Mouse (Mus musculus): ENCODE results near the gene Rab1b.

DNA sequence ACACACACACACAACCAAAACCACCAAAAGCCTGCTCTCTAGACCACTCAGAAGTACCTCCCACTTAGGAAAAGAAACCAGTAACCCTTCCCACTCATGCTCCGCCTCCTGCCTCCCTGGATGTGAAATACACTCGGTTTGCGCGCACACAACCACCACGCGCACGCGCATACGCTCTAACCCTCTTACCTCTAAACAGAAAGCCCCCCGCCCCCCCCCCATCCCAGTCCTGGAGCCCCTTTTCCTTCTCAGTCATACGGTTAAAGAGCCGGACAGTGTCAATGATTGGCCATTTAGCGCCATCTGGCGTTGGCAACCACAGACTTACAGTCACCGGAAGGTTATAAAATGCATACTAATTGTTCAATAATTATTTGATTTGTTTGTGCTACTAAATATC lies 33.8 kb downstream of the Rab1b start:
- TF ChIP-seq GATA1 (IDR thresholded peaks at IDR 0.05; ENCODE audit: borderline replicate concordance, low read length) (no peak), FLI1 (IDR thresholded peaks at IDR 0.05; ENCODE audit: low read length) (no peak)
